ENCODE assay signal across 25 mouse cellular contexts in genomic region chr2:142797310-142797709, GRCm38 (mm10).
DNase-seq lines count a peak whose midpoint lies in the region; ATAC-seq lines count a peak whose summit lies in the region.
"Had no signal": no experiment of that assay in that cellular context is flagged by ENCODE, and none has a peak within 500 bp of the region (broad histone marks: within the 10 kb centered on the region; RNA-seq: fewer than 3 reads in every experiment).

No protein-coding gene starts in this region.

- H3K27me3 ChIP-seq in midbrain, embryonic 11.5 days (ENCODE audit: control insufficient read depth, insufficient read depth, low read length): no peaks in the 10 kb centered on the region
- no peaks in the 10 kb centered on the region for H3K27me3 ChIP-seq in midbrain, embryonic 13.5 days
- H3K27me3 ChIP-seq: embryonic facial prominence, embryonic 12.5 days; forebrain, embryonic 12.5 days; forebrain, embryonic 15.5 days; heart, embryonic 12.5 days; heart, embryonic 15.5 days; Patski had no signal

- H3K4me3 ChIP-seq in midbrain, embryonic 11.5 days (ENCODE audit: low read depth, low read length): no peak overlapping the region
- no peak overlapping the region for H3K4me3 ChIP-seq in midbrain, embryonic 13.5 days (replicated peaks)
- H3K4me3 ChIP-seq: embryonic facial prominence, embryonic 12.5 days; erythroblast, embryonic 14.5 days; forebrain, embryonic 12.5 days; forebrain, embryonic 15.5 days; heart, embryonic 12.5 days; heart, embryonic 15.5 days had no signal

- no peak overlapping the region for H3K9ac ChIP-seq in midbrain, embryonic 11.5 days (ENCODE audit: low read length)
- H3K9ac ChIP-seq in midbrain, embryonic 13.5 days (replicated peaks): no peak overlapping the region
- H3K9ac ChIP-seq: embryonic facial prominence, embryonic 12.5 days; forebrain, embryonic 12.5 days; forebrain, embryonic 15.5 days; heart, embryonic 12.5 days; heart, embryonic 15.5 days; hindbrain, embryonic 14.5 days had no signal

- no peaks in the 10 kb centered on the region for H3K36me3 ChIP-seq in midbrain, embryonic 11.5 days (ENCODE audit: control insufficient read depth, insufficient read depth, low read length)
- H3K36me3 ChIP-seq in midbrain, embryonic 13.5 days: no peaks in the 10 kb centered on the region
- H3K36me3 ChIP-seq: embryonic facial prominence, embryonic 12.5 days; forebrain, embryonic 12.5 days; forebrain, embryonic 15.5 days; heart, embryonic 12.5 days; heart, embryonic 15.5 days had no signal

- ATAC-seq in midbrain, embryonic 11.5 days (ENCODE audit: low FRiP score): no peak
- ATAC-seq in midbrain, embryonic 13.5 days: no peak
- peak; percentile 68; the same call in 1 of the 2 replicates for ATAC-seq in common myeloid progenitor, adult 5-6 weeks (replicated peaks; ENCODE audit: low read depth, poor library complexity, severe bottlenecking)
- no peak for ATAC-seq in megakaryocyte-erythroid progenitor cell, adult 5-6 weeks (replicated peaks; ENCODE audit: low FRiP score, low TSS enrichment, poor library complexity, severe bottlenecking)
- ATAC-seq: forebrain, embryonic 15.5 days; hindbrain, postnatal 0 days; inflammation-experienced regulatory T-cells, adult 6 months; Patski had no signal

- H3K9me3 ChIP-seq in midbrain, embryonic 11.5 days (ENCODE audit: control insufficient read depth, low read length): no peaks in the 10 kb centered on the region
- no peaks in the 10 kb centered on the region for H3K9me3 ChIP-seq in midbrain, embryonic 13.5 days
- H3K9me3 ChIP-seq: embryonic facial prominence, embryonic 12.5 days; forebrain, embryonic 12.5 days; forebrain, embryonic 15.5 days; heart, embryonic 12.5 days; heart, embryonic 15.5 days had no signal

- 82% methylated on average over 6 of the region's 6 CpGs for WGBS in midbrain, embryonic 11.5 days
- WGBS in midbrain, embryonic 13.5 days: 62% methylated on average over 6 of the region's 6 CpGs

- no peaks in the 10 kb centered on the region for H3K4me1 ChIP-seq in midbrain, embryonic 11.5 days (ENCODE audit: control insufficient read depth, insufficient read depth, low read length)
- no peaks in the 10 kb centered on the region for H3K4me1 ChIP-seq in midbrain, embryonic 13.5 days (replicated peaks)
- H3K4me1 ChIP-seq: embryonic facial prominence, embryonic 12.5 days; forebrain, embryonic 12.5 days; forebrain, embryonic 15.5 days; heart, embryonic 15.5 days had no signal

- H3K4me2 ChIP-seq in midbrain, embryonic 11.5 days: no peak overlapping the region
- H3K4me2 ChIP-seq in midbrain, embryonic 13.5 days (replicated peaks): no peak overlapping the region
- H3K4me2 ChIP-seq: embryonic facial prominence, embryonic 12.5 days; forebrain, embryonic 12.5 days; forebrain, embryonic 15.5 days; heart, embryonic 12.5 days; heart, embryonic 15.5 days; hindbrain, embryonic 14.5 days had no signal

- H3K27ac ChIP-seq in midbrain, embryonic 11.5 days (ENCODE audit: low read depth, low read length): no peak overlapping the region
- no peak overlapping the region for H3K27ac ChIP-seq in midbrain, embryonic 13.5 days
- H3K27ac ChIP-seq: embryonic facial prominence, embryonic 12.5 days; forebrain, embryonic 12.5 days; forebrain, embryonic 15.5 days; heart, embryonic 15.5 days; hindbrain, embryonic 14.5 days; hindbrain, postnatal 0 days had no signal

- peak; percentile 7 for DNase-seq in embryo, embryonic 11 days
- no peak for DNase-seq in embryo, embryonic 10.5 days (ENCODE audit: low spot score)
- DNase-seq in midbrain, embryonic 11.5 days (ENCODE audit: low spot score, missing footprints): peak; percentile 64
- DNase-seq in layer of hippocampus, adult 9-10 months (ENCODE audit: low spot score): no peak
- DNase-seq: adrenal gland, postnatal 14 days; cerebellum, adult 11-12 months; cerebellum, adult 8-10 months; cerebellum, postnatal 10 days; gastrocnemius, postnatal 25 days; heart, adult 18-20 months; heart, postnatal 10 days; heart, postnatal 36 days had no signal

Comparison
In these comparisons a context has a peak if more than half of its experiments do, and no peak if none do; other contexts are left out.
1. DNase-seq: peak in embryo, embryonic 11 days (single experiment) and midbrain, embryonic 11.5 days (single experiment); none in embryo, embryonic 10.5 days (single experiment) and layer of hippocampus, adult 9-10 months (single experiment).